Mouse (Mus musculus): ENCODE measurements around the gene Fry. TPM values are rescaled to one million over a fixed set of nuclear protein-coding genes. Genes with fewer than 3 reads are reported as not detected.
A peak's percentile ranks its signal among the peaks of the same experiment; 100 is the strongest.
"Not testable (repeated sequence)": the region's sequence is repeated elsewhere in the genome, so short reads cannot be mapped to it uniquely, and the experiment has no call there.

Gene Fry
- polyA plus RNA-seq, 1 experiment, result 5.6 TPM

DNA sequence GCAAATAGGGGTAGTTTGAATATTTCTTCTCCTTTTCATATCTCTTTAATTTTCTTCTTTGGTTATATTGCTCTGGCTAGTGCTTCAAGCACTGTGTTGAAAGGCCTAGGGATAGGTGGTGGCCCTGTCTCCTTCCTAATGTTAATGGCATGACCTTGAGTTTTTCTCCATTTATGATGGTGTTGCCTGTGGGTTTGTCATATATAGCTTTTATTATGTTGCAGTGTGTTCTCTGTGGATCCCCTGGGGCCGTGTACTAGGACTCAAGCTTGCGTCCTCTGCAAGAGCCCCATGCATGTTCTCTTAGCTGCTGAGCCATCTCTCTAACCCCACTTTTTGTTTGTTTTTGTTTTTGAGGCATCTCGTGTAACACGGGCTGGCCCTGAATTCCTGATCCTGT lies 358.9 kb downstream of the Fry start:
- TF ChIP-seq CTCF (IDR thresholded peaks at IDR 0.05; ENCODE audit: extremely low read depth, insufficient read length, insufficient replicate concordance, low read depth, low read length), result no peak
- no peak for TF ChIP-seq POLR2A (IDR thresholded peaks at IDR 0.05; ENCODE audit: low read depth, low read length)
- H3K27me3 ChIP-seq (ENCODE audit: control insufficient read depth, insufficient read depth, low read length), result no peaks in the 10 kb centered on the region
- H3K36me3 ChIP-seq (ENCODE audit: control insufficient read depth, insufficient read depth, low read length), result no peaks in the 10 kb centered on the region; the same call in 1 of the 2 replicates
- H3K4me1 ChIP-seq (ENCODE audit: control insufficient read depth, insufficient read depth, insufficient read length, low read length), result no peaks in the 10 kb centered on the region
- H3K27ac ChIP-seq (ENCODE audit: insufficient read depth, low read depth, low read length), result no peak overlapping the region
- H3K4me3 ChIP-seq (ENCODE audit: low read depth, low read length), result no peak overlapping the region
- 73% methylated on average over 4 of the region's 4 CpGs for WGBS

DNA sequence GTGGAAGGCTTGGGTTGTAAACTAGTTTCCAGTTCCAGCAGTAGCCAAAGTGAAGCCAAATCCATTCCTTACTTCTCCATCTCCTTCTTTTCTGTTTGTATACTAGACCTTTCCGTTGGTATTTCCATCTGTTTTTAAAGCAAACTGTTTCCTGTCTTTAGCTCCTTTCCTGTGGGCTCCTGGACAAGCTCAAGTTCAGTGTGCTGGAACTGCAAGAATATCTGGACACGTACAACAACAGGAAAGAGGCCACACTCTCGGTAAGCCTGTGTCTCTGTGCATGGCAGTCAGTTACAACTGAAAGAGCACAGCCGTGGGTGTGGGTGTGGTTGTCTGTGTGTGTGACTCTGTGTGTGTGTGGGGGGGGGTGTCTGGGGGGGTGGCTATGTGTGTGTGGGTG lies 360.2 kb downstream of the Fry start:
- Histone ChIP-seq H3K36me3 (ENCODE audit: control insufficient read depth, insufficient read depth, low read length) (no peaks in the 10 kb centered on the region; the same call in 1 of the 2 replicates), H3K4me1 (ENCODE audit: control insufficient read depth, insufficient read depth, insufficient read length, low read length) (no peaks in the 10 kb centered on the region), H3K27ac (ENCODE audit: insufficient read depth, low read depth, low read length) (no peak overlapping the region), H3K27me3 (ENCODE audit: control insufficient read depth, insufficient read depth, low read length) (no peaks in the 10 kb centered on the region), H3K4me3 (ENCODE audit: low read depth, low read length) (no peak overlapping the region)
- TF ChIP-seq CTCF (IDR thresholded peaks at IDR 0.05; ENCODE audit: extremely low read depth, insufficient read length, insufficient replicate concordance, low read depth, low read length) (no peak), POLR2A (IDR thresholded peaks at IDR 0.05; ENCODE audit: low read depth, low read length) (no peak)
- 59% methylated on average over 4 of the region's 4 CpGs for WGBS

DNA sequence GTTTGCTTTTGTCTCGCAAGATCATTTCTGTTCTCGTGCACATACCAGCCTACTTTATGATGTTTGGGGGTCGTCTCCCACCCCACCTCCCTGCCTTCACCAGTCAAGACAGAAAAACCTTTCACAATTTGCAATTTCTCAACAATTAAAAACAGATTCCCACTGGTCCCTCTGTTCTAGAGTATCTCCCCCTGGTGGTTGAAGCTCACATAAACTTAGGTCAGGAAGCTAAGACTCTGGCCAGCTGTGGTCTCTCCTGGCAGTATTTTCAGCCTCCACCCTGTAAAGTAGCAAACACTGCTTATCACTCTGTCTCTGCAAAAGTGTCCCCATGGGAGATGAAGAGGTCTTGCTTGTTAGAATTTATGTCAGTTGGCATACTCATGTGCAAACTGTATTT lies 366.8 kb downstream of the Fry start:
- no peak overlapping the region for H3K4me3 ChIP-seq (ENCODE audit: low read depth, low read length)
- no peaks in the 10 kb centered on the region for H3K4me1 ChIP-seq (ENCODE audit: control insufficient read depth, insufficient read depth, insufficient read length, low read length)
- TF ChIP-seq POLR2A (IDR thresholded peaks at IDR 0.05; ENCODE audit: low read depth, low read length) (no peak), CTCF (IDR thresholded peaks at IDR 0.05; ENCODE audit: extremely low read depth, insufficient read length, insufficient replicate concordance, low read depth, low read length) (peak; percentile 28; the same call in 1 of the 2 replicates)
- H3K36me3 ChIP-seq (ENCODE audit: control insufficient read depth, insufficient read depth, low read length), result no peaks in the 10 kb centered on the region; the same call in 1 of the 2 replicates
- 54% methylated on average over 3 of the region's 3 CpGs for WGBS
- H3K27ac ChIP-seq (ENCODE audit: insufficient read depth, low read depth, low read length), result no peak overlapping the region
- no peaks in the 10 kb centered on the region for H3K27me3 ChIP-seq (ENCODE audit: control insufficient read depth, insufficient read depth, low read length)

GRCm38 (mm10) chr5:150490285-150490684 lies 371.8 kb downstream of the Fry start:
- Histone ChIP-seq H3K4me1 (ENCODE audit: control insufficient read depth, insufficient read depth, insufficient read length, low read length) (no peaks in the 10 kb centered on the region), H3K27me3 (ENCODE audit: control insufficient read depth, insufficient read depth, low read length) (no peaks in the 10 kb centered on the region), H3K36me3 (ENCODE audit: control insufficient read depth, insufficient read depth, low read length) (no peaks in the 10 kb centered on the region; the same call in 1 of the 2 replicates), H3K27ac (ENCODE audit: insufficient read depth, low read depth, low read length) (no peak overlapping the region), H3K4me3 (ENCODE audit: low read depth, low read length) (no peak overlapping the region)
- WGBS, result 83% methylated on average over 3 of the region's 3 CpGs
- TF ChIP-seq CTCF (IDR thresholded peaks at IDR 0.05; ENCODE audit: extremely low read depth, insufficient read length, insufficient replicate concordance, low read depth, low read length) (no peak), POLR2A (IDR thresholded peaks at IDR 0.05; ENCODE audit: low read depth, low read length) (no peak)

DNA sequence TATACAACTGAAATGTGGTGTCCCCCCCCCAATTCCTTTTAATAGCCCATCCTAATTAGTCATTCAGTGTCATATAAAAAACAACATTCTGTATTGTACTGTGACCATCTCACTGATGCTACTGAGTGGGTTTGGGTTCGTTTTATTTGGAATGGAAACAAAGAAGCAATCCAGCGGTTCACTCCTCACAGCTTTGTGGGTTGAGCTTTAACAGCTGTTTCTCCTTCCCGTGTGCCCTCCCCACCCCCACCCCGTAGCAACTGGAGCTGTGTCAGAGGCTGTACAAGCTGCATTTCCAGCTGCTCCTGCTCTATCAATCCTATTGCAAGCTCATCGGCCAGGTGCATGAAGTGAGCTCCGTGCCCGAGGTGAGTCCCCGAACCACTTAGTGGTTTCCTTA lies 372.4 kb downstream of the Fry start:
- Histone ChIP-seq H3K27ac (ENCODE audit: insufficient read depth, low read depth, low read length) (no peak overlapping the region), H3K4me3 (ENCODE audit: low read depth, low read length) (no peak overlapping the region), H3K4me1 (ENCODE audit: control insufficient read depth, insufficient read depth, insufficient read length, low read length) (no peaks in the 10 kb centered on the region), H3K36me3 (ENCODE audit: control insufficient read depth, insufficient read depth, low read length) (no peaks in the 10 kb centered on the region; the same call in 1 of the 2 replicates), H3K27me3 (ENCODE audit: control insufficient read depth, insufficient read depth, low read length) (no peaks in the 10 kb centered on the region)
- WGBS, result 58% methylated on average over 8 of the region's 8 CpGs
- TF ChIP-seq CTCF (IDR thresholded peaks at IDR 0.05; ENCODE audit: extremely low read depth, insufficient read length, insufficient replicate concordance, low read depth, low read length) (no peak), POLR2A (IDR thresholded peaks at IDR 0.05; ENCODE audit: low read depth, low read length) (no peak)

GRCm38 (mm10) chr5:150491573-150492173 lies 373.2 kb downstream of the Fry start:
- H3K4me3 ChIP-seq (ENCODE audit: low read depth, low read length); H3K36me3 ChIP-seq (ENCODE audit: control insufficient read depth, insufficient read depth, low read length); H3K27ac ChIP-seq (ENCODE audit: insufficient read depth, low read depth, low read length); H3K4me1 ChIP-seq (ENCODE audit: control insufficient read depth, insufficient read depth, insufficient read length, low read length); H3K27me3 ChIP-seq (ENCODE audit: control insufficient read depth, insufficient read depth, low read length): not testable (repeated sequence)
- WGBS, result 96% methylated on average over 4 of the region's 4 CpGs

DNA sequence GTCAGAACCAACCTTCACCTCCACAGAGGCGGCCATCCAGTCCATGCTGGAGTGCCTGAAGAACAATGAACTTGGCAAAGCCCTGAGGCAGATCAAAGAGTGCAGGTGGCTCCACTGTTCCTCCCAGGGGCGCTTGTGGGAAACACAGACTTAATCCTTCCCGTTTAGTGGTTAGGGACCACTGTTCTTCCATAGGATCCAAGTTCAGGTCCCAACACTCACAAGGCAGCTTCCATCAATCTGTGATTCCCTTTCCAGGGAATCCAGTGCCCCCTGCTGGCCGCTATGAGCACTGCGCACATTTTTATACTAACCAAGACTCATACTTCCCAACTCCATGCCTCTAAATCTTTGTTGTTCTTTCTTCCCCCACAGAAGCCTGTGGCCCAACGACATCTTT lies 377.3 kb downstream of the Fry start:
- H3K36me3 ChIP-seq (ENCODE audit: control insufficient read depth, insufficient read depth, low read length), result no peaks in the 10 kb centered on the region; the same call in 1 of the 2 replicates
- H3K4me1 ChIP-seq (ENCODE audit: control insufficient read depth, insufficient read depth, insufficient read length, low read length), result peaks cover 2% of the 10 kb centered on the region; the same call in 1 of the 2 replicates
- no peak overlapping the region for H3K27ac ChIP-seq (ENCODE audit: insufficient read depth, low read depth, low read length)
- no peak overlapping the region for H3K4me3 ChIP-seq (ENCODE audit: low read depth, low read length)
- WGBS, result 52% methylated on average over 6 of the region's 6 CpGs
- no peaks in the 10 kb centered on the region for H3K27me3 ChIP-seq (ENCODE audit: control insufficient read depth, insufficient read depth, low read length)
- TF ChIP-seq CTCF (IDR thresholded peaks at IDR 0.05; ENCODE audit: extremely low read depth, insufficient read length, insufficient replicate concordance, low read depth, low read length) (peak; percentile 82; the same call in 1 of the 2 replicates), POLR2A (IDR thresholded peaks at IDR 0.05; ENCODE audit: low read depth, low read length) (no peak)
